Mouse (Mus musculus): ENCODE results near the gene Ptprs.
A peak's percentile ranks its signal among the peaks of the same experiment; 100 is the strongest.
"Not testable (repeated sequence)": the region's sequence is repeated elsewhere in the genome, so short reads cannot be mapped to it uniquely, and the experiment has no call there.

Gene Ptprs

DNA sequence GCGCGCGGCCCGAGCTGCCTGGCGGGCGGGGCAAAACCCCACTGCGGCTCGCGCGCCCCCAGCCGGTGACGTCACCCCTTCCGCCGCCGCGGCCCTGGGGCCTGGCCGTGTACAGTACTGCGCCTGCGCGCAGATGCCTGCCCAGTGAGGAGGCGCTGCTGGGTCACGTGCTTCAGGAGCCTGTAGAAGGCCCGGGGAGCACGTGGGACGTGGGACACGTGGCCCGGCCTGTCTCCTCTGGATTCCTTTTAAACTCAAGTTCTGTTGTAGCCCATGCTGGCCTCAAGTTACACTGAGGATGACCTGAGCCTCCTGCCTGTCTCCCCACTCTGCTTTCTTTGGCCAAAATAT lies at the start of gene Ptprs:
Gene Ptprs (minus strand): TSS at position 82 of the 351 bp plus-strand sequence.
- peak; percentile 91 to 94 for DNase-seq

- no peak for DNase-seq
These were observed 48.7 kb upstream of the Ptprs start for GRCm38 (mm10) chr17:56524943-56525342.

- DNase-seq, result no peak
These were observed 46.5 kb upstream of the Ptprs start for GRCm38 (mm10) chr17:56522744-56523143.

GRCm38 (mm10) chr17:56515690-56516410 lies 39.6 kb upstream of the Ptprs start:
- DNase-seq, result no peak

- no peak for DNase-seq
These were observed 38.6 kb upstream of the Ptprs start for GRCm38 (mm10) chr17:56514916-56515315.

GRCm38 (mm10) chr17:56514330-56514729 lies 38.0 kb upstream of the Ptprs start:
- DNase-seq, result no peak

GRCm38 (mm10) chr17:56512310-56512709 lies 36.0 kb upstream of the Ptprs start, which contains the start of gene Znrf4:
TSS of gene Znrf4 (minus strand) at chr17:56512431.
- no peak for DNase-seq

- no peak for DNase-seq
These were observed 35.4 kb upstream of the Ptprs start for GRCm38 (mm10) chr17:56511707-56512090.

DNA sequence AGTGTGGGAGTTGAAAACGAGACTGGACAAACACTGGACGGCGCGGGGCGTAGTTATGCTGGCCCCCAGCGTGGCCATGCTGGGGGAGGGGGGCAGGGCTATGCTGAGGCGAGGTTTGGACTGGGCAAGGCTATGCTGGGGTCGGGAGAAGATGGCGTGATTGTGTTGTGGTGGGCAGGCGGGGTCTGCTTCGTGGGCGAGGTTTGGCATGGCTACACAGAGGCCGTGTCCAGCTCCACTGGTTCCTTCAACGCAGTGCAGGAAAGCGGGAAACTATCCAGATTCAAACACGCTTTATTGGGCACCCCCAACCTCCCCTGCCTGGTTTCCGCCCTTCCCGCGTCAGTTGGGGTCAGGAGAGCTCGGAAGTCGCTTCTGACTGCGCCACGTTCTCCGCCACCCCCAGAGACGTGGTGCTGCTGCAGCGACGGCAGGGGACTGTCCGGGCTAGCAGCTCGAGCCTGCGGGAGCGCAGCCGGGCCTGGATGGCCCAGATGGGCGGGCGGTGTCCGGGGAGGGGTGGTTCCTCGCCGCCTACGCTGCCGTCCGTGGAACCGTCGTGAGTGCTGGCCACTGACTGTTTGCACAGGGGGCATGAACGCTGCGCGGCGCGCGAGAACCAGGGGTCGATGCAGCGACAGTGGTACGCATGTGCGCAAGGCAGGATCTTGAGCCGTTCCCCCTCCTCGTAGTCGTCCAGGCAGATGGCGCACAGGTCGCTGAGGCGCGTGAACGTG lies 34.9 kb upstream of the Ptprs start:
- DNase-seq, result no peak

GRCm38 (mm10) chr17:56510473-56510969 lies 34.2 kb upstream of the Ptprs start:
- no peak for DNase-seq

- no peak for DNase-seq
These were observed 33.6 kb upstream of the Ptprs start for GRCm38 (mm10) chr17:56509707-56510472.

DNA sequence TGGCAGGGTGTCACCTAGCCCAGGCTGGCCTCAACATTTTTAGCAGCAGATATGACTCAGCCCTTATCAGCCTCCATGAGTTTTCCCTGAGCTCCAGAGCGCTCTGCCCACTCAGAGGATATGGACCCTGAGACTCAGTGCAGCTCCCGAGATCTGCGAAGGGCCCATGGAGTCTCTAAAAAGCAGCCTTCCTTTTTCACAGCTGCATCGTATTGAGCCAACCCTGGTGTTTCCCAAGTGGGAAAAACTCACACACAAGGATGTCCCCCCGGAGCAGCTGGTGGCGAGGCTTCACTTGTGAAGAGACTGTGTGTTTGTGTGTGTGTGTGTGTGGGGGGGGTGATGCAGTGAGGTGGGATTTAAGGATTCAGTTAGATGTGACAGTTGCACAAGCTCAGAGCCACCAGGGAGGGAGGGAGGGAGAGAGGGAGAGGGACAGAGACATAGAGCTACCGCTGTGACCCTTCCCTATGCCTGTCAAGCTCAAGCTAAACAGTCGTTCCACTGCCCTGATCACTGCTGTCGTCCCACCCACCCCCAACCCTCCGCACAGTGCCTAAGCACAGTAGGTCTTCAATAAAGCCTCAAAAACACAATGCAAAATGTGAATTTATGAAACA lies 32.8 kb upstream of the Ptprs start:
- no peak for DNase-seq

DNA sequence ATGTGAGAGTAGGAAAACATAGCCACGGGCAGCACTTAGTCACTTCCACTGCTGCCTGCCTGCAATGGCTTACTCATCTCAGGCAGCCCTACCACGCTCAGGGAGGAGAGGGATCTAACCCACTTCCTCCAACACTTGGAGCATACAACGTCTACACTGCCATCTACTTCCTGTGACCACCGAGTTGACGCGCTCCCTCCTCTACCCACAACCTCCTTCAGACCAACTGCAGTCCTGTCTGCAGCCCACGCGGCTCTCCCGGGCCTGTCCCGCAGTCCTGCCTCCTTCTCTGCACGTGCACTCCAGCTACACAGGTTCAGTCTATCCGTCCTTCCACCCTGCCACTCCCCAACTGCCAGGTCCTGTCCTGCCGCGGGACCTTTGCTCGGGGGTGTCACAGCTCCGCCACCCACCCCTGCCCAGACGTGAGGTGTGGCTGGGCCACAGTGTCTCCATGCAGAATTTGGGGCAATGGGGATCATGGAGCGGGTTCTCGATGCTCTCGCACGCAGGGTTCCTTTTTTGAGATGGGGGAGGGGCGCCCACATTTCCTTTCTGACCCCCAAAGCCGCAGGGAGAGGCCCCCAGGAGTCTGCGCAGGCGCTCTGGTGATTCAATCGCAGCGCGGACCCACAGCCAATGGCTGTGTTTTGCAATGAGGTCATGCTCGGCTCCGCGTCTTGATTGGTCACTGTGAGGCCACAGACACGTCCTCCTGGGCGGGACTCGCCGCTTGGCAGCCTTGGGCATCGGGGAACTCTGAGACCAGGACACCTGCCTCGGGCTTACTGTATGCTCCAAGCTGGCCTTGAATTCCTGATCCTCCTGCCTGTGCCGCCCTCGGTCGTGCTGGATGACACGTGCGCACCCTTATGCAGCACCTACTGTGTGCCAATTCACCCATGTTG lies 31.1 kb upstream of the Ptprs start:
- peak; percentile 94 to 97 for DNase-seq

DNA sequence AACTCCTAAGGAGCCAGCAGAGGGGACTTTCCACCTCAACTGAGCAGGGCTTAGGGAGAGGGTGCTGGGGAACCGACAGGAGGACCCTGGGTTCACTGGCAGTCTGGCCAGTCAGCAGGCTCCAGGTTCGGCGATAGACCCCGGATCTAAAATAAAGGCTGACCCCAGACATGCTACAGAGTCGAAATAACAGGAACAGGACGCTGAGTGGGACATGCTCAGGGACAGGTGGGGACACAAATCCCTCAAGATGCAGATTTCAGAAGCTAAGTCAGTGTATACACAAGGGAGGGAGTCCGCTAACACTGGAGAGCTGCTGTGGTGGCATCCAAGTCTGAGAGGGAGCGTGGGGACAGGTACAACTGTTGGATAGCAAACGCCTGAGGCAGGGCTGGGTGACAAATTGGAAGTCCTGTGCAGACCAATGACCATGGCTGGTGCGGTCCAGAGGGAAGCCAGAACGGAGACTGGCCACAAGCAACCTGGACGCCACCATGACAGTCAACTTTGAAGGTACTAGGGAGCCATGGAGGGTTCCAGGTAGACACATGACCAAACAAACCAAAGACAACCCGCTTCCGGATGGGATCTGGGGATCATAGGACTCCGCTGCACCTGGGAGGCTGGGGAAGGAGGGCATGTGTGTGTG lies 30.3 kb upstream of the Ptprs start:
- no peak for DNase-seq

DNA sequence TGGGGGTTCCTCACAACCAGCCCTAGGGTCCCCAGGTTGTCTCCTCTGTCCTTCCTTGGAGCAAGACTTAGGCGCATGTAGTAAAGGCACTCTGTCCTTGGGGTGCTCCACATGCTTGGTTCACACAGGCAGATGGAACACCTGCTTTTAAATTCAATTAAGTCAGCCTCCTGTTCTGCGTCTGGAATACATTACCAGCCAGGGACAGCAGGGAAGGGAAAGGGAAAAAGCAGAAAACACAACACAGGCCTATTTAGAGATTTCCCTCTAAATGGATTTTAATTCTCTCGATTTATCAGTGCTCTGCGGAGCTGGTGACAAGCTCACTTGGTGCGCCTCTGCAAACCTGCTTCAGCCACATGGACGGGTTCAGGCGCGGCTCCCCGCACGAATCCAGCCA lies 29.1 kb upstream of the Ptprs start:
- no peak for DNase-seq

- peak in 1 of 2 experiments; percentile 24 for DNase-seq
These were observed 26.2 kb upstream of the Ptprs start for GRCm38 (mm10) chr17:56502526-56502925.

DNA sequence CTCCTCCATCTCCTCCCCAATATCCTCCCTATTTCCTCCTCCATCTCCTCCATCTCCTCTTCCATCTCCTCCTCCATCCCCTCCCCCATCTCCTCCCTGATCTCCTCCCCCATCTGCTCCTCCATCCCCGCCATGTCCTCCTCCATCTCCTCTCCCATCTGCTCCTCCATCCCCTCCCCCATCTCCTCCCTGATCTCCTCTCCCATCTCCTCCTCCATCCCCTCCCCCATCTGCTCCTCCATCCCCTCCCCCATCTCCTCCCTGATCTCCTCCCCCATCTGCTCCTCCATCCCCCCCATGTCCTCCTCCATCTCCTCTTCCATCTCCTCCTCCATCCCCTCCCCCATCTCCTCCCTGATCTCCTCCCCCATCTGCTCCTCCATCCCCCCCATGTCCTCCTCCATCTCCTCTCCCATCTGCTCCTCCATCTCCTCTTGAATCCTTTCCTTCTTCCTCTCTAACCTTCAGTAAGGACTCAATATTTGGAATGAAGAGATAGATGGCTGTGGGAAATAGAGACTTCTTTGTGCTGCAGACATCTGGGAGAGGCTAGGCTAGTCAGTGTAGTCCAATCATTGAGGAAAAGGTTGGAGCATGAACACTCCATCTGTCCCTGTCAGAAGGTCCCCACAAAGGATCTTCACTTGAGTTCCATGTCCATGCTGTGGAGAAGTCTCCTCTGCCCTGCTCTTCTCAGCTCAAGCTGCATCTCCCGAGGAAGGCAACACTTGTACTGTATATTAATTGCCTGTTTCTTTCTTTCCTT lies 25.5 kb upstream of the Ptprs start:
- not testable (repeated sequence) for DNase-seq

DNA sequence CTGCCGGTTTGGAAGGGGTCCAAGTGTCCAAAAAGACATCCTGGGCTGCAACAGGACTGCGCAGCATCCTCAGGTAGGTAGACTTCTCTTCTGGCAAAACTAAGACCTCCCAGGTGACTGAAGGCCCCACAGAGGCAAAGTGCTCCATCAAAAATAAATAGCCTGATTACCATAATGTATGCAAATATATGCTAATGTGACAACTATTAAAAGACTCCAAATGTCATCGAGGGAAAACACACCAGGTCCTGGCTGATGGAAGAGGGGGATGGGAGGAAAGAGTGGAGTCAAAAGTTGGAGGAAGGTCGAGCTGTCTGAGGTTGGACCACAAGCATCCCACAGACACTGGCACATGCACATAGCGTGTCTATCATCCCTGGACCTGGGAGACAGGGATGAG lies 22.9 kb upstream of the Ptprs start:
- no peak for DNase-seq

DNA sequence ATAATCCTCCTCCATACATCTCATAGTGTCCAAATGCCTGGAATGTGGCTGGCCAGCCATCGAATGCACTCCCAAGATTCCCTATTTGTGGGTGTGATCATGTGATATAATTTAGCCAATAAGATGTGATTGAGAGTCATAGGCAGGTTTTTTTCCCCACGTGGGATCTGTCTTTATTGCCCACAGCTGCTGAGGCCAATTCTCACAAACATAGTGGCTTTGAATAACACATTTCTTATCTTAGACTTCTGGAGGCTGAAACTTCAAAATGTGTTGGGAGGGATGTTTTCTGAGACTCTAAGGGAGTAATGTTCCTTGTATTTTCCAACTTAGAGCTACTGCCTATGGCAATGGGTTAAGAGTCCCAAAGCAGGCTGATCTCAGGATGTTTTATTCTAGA lies 18.2 kb upstream of the Ptprs start:
- no peak for DNase-seq

GRCm38 (mm10) chr17:56493841-56494240 lies 17.6 kb upstream of the Ptprs start:
- no peak for DNase-seq

All from thymus, postnatal 36 days (tissue).